Mouse (Mus musculus): Measurements from ENCODE around the gene Arhgap27. TPM values are rescaled to one million over a fixed set of nuclear protein-coding genes. Genes with fewer than 3 reads are reported as not detected.

Gene Arhgap27
- polyA plus RNA-seq, 1 experiment from 2014 or later = 6.5 TPM

DNA sequence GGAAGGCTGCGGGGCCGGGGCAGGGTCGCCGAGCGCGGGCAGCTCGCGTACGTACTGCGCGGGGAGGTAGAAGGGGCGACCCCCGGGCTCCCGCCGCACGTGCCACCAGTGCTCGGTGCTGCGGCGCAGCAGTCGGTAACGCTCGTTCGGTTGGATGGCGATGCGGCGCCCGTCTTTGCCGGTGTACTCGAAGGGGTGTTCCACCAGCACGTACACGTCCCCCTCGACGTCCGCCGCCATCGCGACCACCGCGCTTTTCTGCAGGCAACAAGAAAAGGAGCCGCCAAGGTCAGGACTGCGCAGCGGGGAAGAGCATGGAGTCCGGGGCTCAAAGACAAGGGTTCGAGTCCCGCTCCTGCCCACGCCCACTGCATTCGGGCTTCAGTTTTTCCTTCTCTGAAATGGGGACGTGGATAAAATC is 2.8 kb downstream of the Arhgap27 start:
- no peak for ATAC-seq (ENCODE audit: insufficient number of reproducible peaks, insufficient read depth, low FRiP score, low read depth)
- Histone ChIP-seq H3K4me1 (ENCODE audit: control insufficient read depth in 2 of 2, insufficient read depth in 2 of 2, low read length in 2 of 2) (peaks cover 18 to 33% of the 10 kb centered on the region in 2 experiments), H3K9ac (ENCODE audit: low read length) (peak overlapping the region; percentile 72), H3K36me3 (ENCODE audit: control insufficient read depth, insufficient read depth, low read length) (no peaks in the 10 kb centered on the region), H3K27ac (replicated peaks in 1 of 2; ENCODE audit: control insufficient read depth in 1 of 2, insufficient read depth in 1 of 2, low read depth in 2 of 2, low read length in 2 of 2) (no peak overlapping the region), H3K9me3 (ENCODE audit: control insufficient read depth, low read length) (no peaks in the 10 kb centered on the region), H3K27me3 (ENCODE audit: control insufficient read depth, insufficient read depth, low read length) (peaks cover 50% of the 10 kb centered on the region), H3K4me2 (ENCODE audit: low read length) (peak overlapping the region; percentile 91), H3K4me3 (ENCODE audit: control insufficient read depth in 1 of 2, insufficient read depth in 1 of 2, low read depth in 1 of 2, low read length in 2 of 2) (peak overlapping the region; percentile 51 to 57)
- WGBS = 3% methylated on average over 48 of the region's 48 CpGs

DNA sequence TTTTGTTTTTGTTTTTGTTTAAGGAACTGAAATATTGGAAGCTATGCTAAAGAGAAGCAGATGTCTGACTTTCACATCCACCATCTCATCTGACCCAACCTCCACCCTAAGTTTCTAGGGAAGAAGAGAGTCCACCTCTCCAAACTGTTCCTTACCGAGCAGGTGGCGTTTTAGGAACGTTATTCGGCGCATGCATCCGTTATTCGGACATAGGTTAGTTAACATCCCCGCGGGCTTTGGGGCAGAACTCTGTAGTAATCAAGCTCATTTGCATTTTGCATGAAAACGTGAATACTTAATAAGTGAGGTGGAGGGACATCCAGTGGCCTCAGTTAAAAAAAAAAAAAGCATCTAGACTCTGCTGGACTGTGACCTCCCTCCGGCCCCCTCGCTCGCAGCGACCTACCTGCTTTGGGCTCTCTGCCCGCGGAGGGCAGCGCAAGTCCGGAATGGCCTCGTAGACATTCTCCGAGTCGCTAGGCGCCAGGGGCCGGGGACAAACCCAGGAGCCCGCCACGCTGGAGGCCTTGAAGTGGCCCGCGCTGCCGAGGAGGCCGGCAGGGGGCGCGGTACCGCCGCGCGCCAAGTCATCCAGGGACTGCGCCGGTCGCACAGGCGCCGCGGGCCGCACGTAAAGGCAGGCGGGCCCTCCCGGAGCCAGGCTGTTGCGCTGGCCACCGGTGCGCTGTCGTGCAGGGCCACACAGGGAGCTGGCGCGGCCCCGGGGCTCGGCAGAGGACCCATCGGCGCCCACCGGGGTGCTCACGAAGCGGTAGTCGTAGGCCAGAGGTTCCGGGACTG is 3.5 kb downstream of the Arhgap27 start:
- WGBS = 3% methylated on average over 53 of the region's 60 CpGs
- Histone ChIP-seq H3K4me2 (ENCODE audit: low read length) (peak overlapping the region; percentile 91), H3K36me3 (ENCODE audit: control insufficient read depth, insufficient read depth, low read length) (no peaks in the 10 kb centered on the region), H3K27ac (replicated peaks in 1 of 2; ENCODE audit: control insufficient read depth in 1 of 2, insufficient read depth in 1 of 2, low read depth in 2 of 2, low read length in 2 of 2) (no peak overlapping the region), H3K4me1 (ENCODE audit: control insufficient read depth in 2 of 2, insufficient read depth in 2 of 2, low read length in 2 of 2) (peaks cover 22 to 34% of the 10 kb centered on the region in 2 experiments), H3K9me3 (ENCODE audit: control insufficient read depth, low read length) (no peaks in the 10 kb centered on the region), H3K9ac (ENCODE audit: low read length) (peak overlapping the region; percentile 72), H3K4me3 (ENCODE audit: control insufficient read depth in 1 of 2, insufficient read depth in 1 of 2, low read depth in 1 of 2, low read length in 2 of 2) (peak overlapping the region; percentile 51 to 57), H3K27me3 (ENCODE audit: control insufficient read depth, insufficient read depth, low read length) (peaks cover 50% of the 10 kb centered on the region)
- ATAC-seq (ENCODE audit: insufficient number of reproducible peaks, insufficient read depth, low FRiP score, low read depth) = peak; percentile 27

GRCm38 (mm10) chr11:103359122-103359521 is 4.4 kb downstream of the Arhgap27 start:
- WGBS = 2% methylated on average over 22 of the region's 22 CpGs
- Histone ChIP-seq H3K27me3 (ENCODE audit: control insufficient read depth, insufficient read depth, low read length) (peaks cover 46% of the 10 kb centered on the region), H3K27ac (replicated peaks in 1 of 2; ENCODE audit: control insufficient read depth in 1 of 2, insufficient read depth in 1 of 2, low read depth in 2 of 2, low read length in 2 of 2) (no peak overlapping the region), H3K4me3 (ENCODE audit: control insufficient read depth in 1 of 2, insufficient read depth in 1 of 2, low read depth in 1 of 2, low read length in 2 of 2) (peak overlapping the region in 1 of 2 experiments; percentile 57; a peak in 2 of 4 replicates), H3K9me3 (ENCODE audit: control insufficient read depth, low read length) (no peaks in the 10 kb centered on the region), H3K4me2 (ENCODE audit: low read length) (peak overlapping the region; percentile 91), H3K4me1 (ENCODE audit: control insufficient read depth in 2 of 2, insufficient read depth in 2 of 2, low read length in 2 of 2) (peaks cover 22 to 34% of the 10 kb centered on the region in 2 experiments), H3K9ac (ENCODE audit: low read length) (no peak overlapping the region), H3K36me3 (ENCODE audit: control insufficient read depth, insufficient read depth, low read length) (no peaks in the 10 kb centered on the region)
- no peak for ATAC-seq (ENCODE audit: insufficient number of reproducible peaks, insufficient read depth, low FRiP score, low read depth)

- peaks cover 21 to 29% of the 10 kb centered on the region in 2 experiments for H3K4me1 ChIP-seq (ENCODE audit: control insufficient read depth in 2 of 2, insufficient read depth in 2 of 2, low read length in 2 of 2)
- no peaks in the 10 kb centered on the region for H3K36me3 ChIP-seq (ENCODE audit: control insufficient read depth, insufficient read depth, low read length)
- H3K27ac ChIP-seq (replicated peaks in 1 of 2; ENCODE audit: control insufficient read depth in 1 of 2, insufficient read depth in 1 of 2, low read depth in 2 of 2, low read length in 2 of 2) = no peak overlapping the region
- H3K27me3 ChIP-seq (ENCODE audit: control insufficient read depth, insufficient read depth, low read length) = peaks cover 38% of the 10 kb centered on the region
- H3K4me3 ChIP-seq (ENCODE audit: control insufficient read depth in 1 of 2, insufficient read depth in 1 of 2, low read depth in 1 of 2, low read length in 2 of 2) = no peak overlapping the region
- H3K9me3 ChIP-seq (ENCODE audit: control insufficient read depth, low read length) = no peaks in the 10 kb centered on the region; the same call in 1 of the 2 replicates
- WGBS = 65% methylated on average over 4 of the region's 4 CpGs
- H3K9ac ChIP-seq (ENCODE audit: low read length) = no peak overlapping the region
- ATAC-seq (ENCODE audit: insufficient number of reproducible peaks, insufficient read depth, low FRiP score, low read depth) = no peak
- no peak overlapping the region for H3K4me2 ChIP-seq (ENCODE audit: low read length)
These were observed 5.2 kb downstream of the Arhgap27 start for GRCm38 (mm10) chr11:103358316-103358715.

DNA sequence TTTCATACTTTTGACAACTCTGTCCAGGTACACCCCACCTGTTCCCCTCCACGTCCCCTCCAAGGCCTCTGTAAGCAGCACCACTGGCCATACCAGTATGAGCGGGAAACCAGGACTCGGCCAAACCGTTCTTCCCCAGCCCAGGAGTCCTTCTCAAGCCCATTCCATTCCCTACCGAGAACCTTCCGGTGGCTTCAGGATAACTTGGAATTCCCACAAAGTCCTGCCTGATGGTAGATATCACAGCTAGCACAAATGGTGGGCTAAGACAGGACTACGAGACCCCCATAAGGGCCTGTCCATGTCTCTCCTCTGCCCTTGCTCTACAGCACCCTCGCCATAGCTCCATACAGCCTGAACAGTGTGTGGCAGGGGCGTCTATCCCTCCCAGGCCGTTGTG is 5.8 kb downstream of the Arhgap27 start:
- Histone ChIP-seq H3K4me3 (ENCODE audit: control insufficient read depth in 1 of 2, insufficient read depth in 1 of 2, low read depth in 1 of 2, low read length in 2 of 2) (no peak overlapping the region), H3K36me3 (ENCODE audit: control insufficient read depth, insufficient read depth, low read length) (no peaks in the 10 kb centered on the region), H3K4me2 (ENCODE audit: low read length) (no peak overlapping the region), H3K4me1 (ENCODE audit: control insufficient read depth in 2 of 2, insufficient read depth in 2 of 2, low read length in 2 of 2) (peaks cover 20 to 24% of the 10 kb centered on the region in 2 experiments), H3K27ac (replicated peaks in 1 of 2; ENCODE audit: control insufficient read depth in 1 of 2, insufficient read depth in 1 of 2, low read depth in 2 of 2, low read length in 2 of 2) (no peak overlapping the region), H3K9ac (ENCODE audit: low read length) (no peak overlapping the region), H3K27me3 (ENCODE audit: control insufficient read depth, insufficient read depth, low read length) (peaks cover 36% of the 10 kb centered on the region), H3K9me3 (ENCODE audit: control insufficient read depth, low read length) (peaks cover 6% of the 10 kb centered on the region; the same call in 1 of the 2 replicates)
- 93% methylated on average over 10 of the region's 10 CpGs for WGBS
- no peak for ATAC-seq (ENCODE audit: insufficient number of reproducible peaks, insufficient read depth, low FRiP score, low read depth)

- 83% methylated on average over 16 of the region's 16 CpGs for WGBS
- Histone ChIP-seq H3K9ac (ENCODE audit: low read length) (no peak overlapping the region), H3K36me3 (ENCODE audit: control insufficient read depth, insufficient read depth, low read length) (no peaks in the 10 kb centered on the region), H3K9me3 (ENCODE audit: control insufficient read depth, low read length) (peaks cover 12% of the 10 kb centered on the region; the same call in 1 of the 2 replicates), H3K27me3 (ENCODE audit: control insufficient read depth, insufficient read depth, low read length) (peaks cover 36% of the 10 kb centered on the region), H3K4me1 (ENCODE audit: control insufficient read depth in 2 of 2, insufficient read depth in 2 of 2, low read length in 2 of 2) (peaks cover 19 to 24% of the 10 kb centered on the region in 2 experiments), H3K27ac (replicated peaks in 1 of 2; ENCODE audit: control insufficient read depth in 1 of 2, insufficient read depth in 1 of 2, low read depth in 2 of 2, low read length in 2 of 2) (no peak overlapping the region), H3K4me2 (ENCODE audit: low read length) (no peak overlapping the region), H3K4me3 (ENCODE audit: control insufficient read depth in 1 of 2, insufficient read depth in 1 of 2, low read depth in 1 of 2, low read length in 2 of 2) (no peak overlapping the region)
- ATAC-seq (ENCODE audit: insufficient number of reproducible peaks, insufficient read depth, low FRiP score, low read depth) = no peak
These were observed 6.4 kb downstream of the Arhgap27 start for GRCm38 (mm10) chr11:103356938-103357670.

- peaks cover 12% of the 10 kb centered on the region; the same call in 1 of the 2 replicates for H3K9me3 ChIP-seq (ENCODE audit: control insufficient read depth, low read length)
- H3K27me3 ChIP-seq (ENCODE audit: control insufficient read depth, insufficient read depth, low read length) = peaks cover 26% of the 10 kb centered on the region
- H3K27ac ChIP-seq (replicated peaks in 1 of 2; ENCODE audit: control insufficient read depth in 1 of 2, insufficient read depth in 1 of 2, low read depth in 2 of 2, low read length in 2 of 2) = no peak overlapping the region
- WGBS = 23% methylated on average over 11 of the region's 11 CpGs
- ATAC-seq (ENCODE audit: insufficient number of reproducible peaks, insufficient read depth, low FRiP score, low read depth) = no peak
- no peak overlapping the region for H3K4me3 ChIP-seq (ENCODE audit: control insufficient read depth in 1 of 2, insufficient read depth in 1 of 2, low read depth in 1 of 2, low read length in 2 of 2)
- H3K4me2 ChIP-seq (ENCODE audit: low read length) = no peak overlapping the region
- H3K9ac ChIP-seq (ENCODE audit: low read length) = no peak overlapping the region
- peaks cover 15 to 18% of the 10 kb centered on the region in 2 experiments for H3K4me1 ChIP-seq (ENCODE audit: control insufficient read depth in 2 of 2, insufficient read depth in 2 of 2, low read length in 2 of 2)
- no peaks in the 10 kb centered on the region for H3K36me3 ChIP-seq (ENCODE audit: control insufficient read depth, insufficient read depth, low read length)
These were observed 7.4 kb downstream of the Arhgap27 start for GRCm38 (mm10) chr11:103356032-103356571.

Data from heart, embryonic 14.5 days (tissue).